Mouse (Mus musculus): Measurements from ENCODE around the gene Irx3. TPM values are rescaled to one million over a fixed set of nuclear protein-coding genes. Genes with fewer than 3 reads are reported as not detected.
A peak's percentile ranks its signal among the peaks of the same experiment; 100 is the strongest.

Gene Irx3
- polyA plus RNA-seq, 1 experiment from 2014 or later: 11.0 TPM

DNA sequence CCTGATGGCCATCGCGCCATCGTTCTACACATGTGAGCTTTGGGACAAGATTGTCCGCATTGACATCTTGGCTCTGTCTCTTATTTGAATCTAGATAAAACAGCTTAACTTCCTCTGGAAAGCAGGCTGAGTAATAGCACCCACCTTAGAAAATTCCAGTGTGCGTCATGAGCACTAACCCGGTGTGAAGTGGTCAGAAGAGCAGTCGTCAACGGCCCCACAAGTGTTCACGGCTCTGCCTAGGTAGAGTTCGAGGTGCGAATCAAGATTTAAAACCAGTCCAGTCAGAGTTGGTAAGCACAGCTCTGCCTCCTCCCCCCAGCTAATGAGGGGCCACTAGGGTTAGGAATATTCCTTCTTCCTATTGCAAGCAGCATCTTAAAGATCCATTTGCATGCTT is 21.5 kb upstream of the Irx3 start:
- H3K4me2 ChIP-seq (ENCODE audit: low read depth, low read length): no peak overlapping the region

DNA sequence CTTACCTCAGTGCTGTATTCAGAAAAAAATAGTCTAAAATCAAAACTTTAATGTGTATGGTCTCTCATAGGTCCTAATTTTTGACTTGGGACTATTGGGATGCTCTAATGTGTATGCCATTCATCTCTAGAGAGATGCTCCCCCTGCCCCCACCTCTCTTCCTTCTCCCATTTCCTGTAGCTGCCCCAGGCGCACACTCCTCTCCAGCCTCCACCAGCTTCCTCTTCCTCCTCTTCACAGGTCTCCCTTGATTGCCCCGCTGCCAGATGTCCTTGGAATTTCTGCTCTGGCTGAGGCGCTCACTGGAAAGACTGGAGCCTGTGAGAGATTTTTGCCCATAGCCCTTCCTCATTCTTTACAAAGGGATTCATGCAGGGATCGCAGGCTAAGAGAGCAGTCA is 20.9 kb upstream of the Irx3 start:
- no peaks in the 10 kb centered on the region for H3K36me3 ChIP-seq (ENCODE audit: control insufficient read depth, insufficient read depth, low read length)
- H3K27me3 ChIP-seq (replicated peaks; ENCODE audit: control insufficient read depth, insufficient read depth, low read length): no peaks in the 10 kb centered on the region
- H3K4me1 ChIP-seq (ENCODE audit: control insufficient read depth, insufficient read depth, low read length): no peaks in the 10 kb centered on the region
- no peak overlapping the region for H3K4me2 ChIP-seq (ENCODE audit: low read depth, low read length)
- ATAC-seq (ENCODE audit: low read depth) (no peak), DNase-seq (ENCODE audit: low spot score) (no peak)
- 31% methylated on average over 4 of the region's 4 CpGs for WGBS
- no peak overlapping the region for H3K4me3 ChIP-seq (ENCODE audit: low read depth, low read length)
- H3K9ac ChIP-seq (ENCODE audit: low read depth, low read length): no peak overlapping the region
- H3K27ac ChIP-seq (replicated peaks; ENCODE audit: low read depth, low read length): no peak overlapping the region
- no peaks in the 10 kb centered on the region for H3K9me3 ChIP-seq (ENCODE audit: control insufficient read depth, low read length)

More for the DNA sequence above, 21.5 kb upstream of the Irx3 start:
- no peaks in the 10 kb centered on the region for H3K4me1 ChIP-seq (ENCODE audit: control insufficient read depth, insufficient read depth, low read length)
- H3K9ac ChIP-seq (ENCODE audit: low read depth, low read length): no peak overlapping the region
- ATAC-seq (ENCODE audit: low read depth): no peak
- no peaks in the 10 kb centered on the region for H3K36me3 ChIP-seq (ENCODE audit: control insufficient read depth, insufficient read depth, low read length)
- no peak overlapping the region for H3K27ac ChIP-seq (replicated peaks; ENCODE audit: low read depth, low read length)
- H3K9me3 ChIP-seq (ENCODE audit: control insufficient read depth, low read length): no peaks in the 10 kb centered on the region
- WGBS: 87% methylated on average over 11 of the region's 11 CpGs
- H3K4me3 ChIP-seq (ENCODE audit: low read depth, low read length): no peak overlapping the region
- no peaks in the 10 kb centered on the region for H3K27me3 ChIP-seq (replicated peaks; ENCODE audit: control insufficient read depth, insufficient read depth, low read length)
- DNase-seq (ENCODE audit: low spot score): no peak

DNA sequence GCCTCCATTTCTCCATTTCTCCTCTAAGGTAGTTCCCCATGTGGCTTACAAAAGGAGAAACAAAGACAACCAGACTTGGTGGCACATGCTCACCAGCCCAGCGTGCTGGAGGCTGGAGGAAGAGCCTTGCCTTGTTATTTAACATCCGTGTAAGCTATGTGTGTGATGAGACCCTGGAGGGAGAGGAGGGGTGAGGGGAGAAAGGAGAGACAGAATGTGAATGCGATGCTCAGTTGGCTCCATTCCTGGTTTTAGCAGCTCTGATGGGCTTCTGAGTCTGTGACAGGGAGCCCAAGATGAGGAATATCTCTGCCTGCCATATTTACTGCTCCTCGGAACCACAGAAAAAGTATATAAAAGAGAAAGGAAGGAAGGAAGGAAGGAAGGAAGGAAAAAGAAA is 20.1 kb upstream of the Irx3 start:
- no peak for ATAC-seq (ENCODE audit: low read depth)
- Histone ChIP-seq H3K4me3 (ENCODE audit: low read depth, low read length) (no peak overlapping the region), H3K9me3 (ENCODE audit: control insufficient read depth, low read length) (no peaks in the 10 kb centered on the region), H3K27me3 (replicated peaks; ENCODE audit: control insufficient read depth, insufficient read depth, low read length) (no peaks in the 10 kb centered on the region), H3K27ac (replicated peaks; ENCODE audit: low read depth, low read length) (no peak overlapping the region), H3K9ac (ENCODE audit: low read depth, low read length) (no peak overlapping the region), H3K4me1 (ENCODE audit: control insufficient read depth, insufficient read depth, low read length) (no peaks in the 10 kb centered on the region), H3K36me3 (ENCODE audit: control insufficient read depth, insufficient read depth, low read length) (no peaks in the 10 kb centered on the region), H3K4me2 (ENCODE audit: low read depth, low read length) (no peak overlapping the region)
- no peak for DNase-seq (ENCODE audit: low spot score)
- 37% methylated on average over 4 of the region's 4 CpGs for WGBS

DNA sequence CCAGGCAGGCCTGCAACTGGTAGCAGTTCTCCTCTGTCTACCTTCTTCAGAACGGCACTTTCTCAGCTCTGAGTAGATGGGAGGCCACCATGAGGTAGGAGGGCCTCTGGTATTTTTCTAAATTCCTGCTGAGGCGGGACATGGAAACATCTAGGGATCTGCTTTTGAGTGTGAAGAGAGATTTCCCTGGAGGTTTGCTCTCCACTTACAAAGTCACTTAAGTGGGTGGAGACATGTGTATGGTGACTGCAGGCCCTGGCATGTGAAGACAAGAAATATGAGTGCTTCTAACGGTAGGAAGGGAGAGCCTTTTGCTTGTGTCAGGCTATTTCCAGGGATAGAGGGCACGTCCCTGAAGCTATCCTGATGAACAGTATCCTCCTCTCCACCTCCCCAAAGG is 17.9 kb upstream of the Irx3 start:
- no peak overlapping the region for H3K9ac ChIP-seq (ENCODE audit: low read depth, low read length)
- H3K4me3 ChIP-seq (ENCODE audit: low read depth, low read length): no peak overlapping the region
- no peak overlapping the region for H3K4me2 ChIP-seq (ENCODE audit: low read depth, low read length)
- no peak overlapping the region for H3K27ac ChIP-seq (replicated peaks; ENCODE audit: low read depth, low read length)
- WGBS: 57% methylated on average over 4 of the region's 4 CpGs
- no peaks in the 10 kb centered on the region for H3K4me1 ChIP-seq (ENCODE audit: control insufficient read depth, insufficient read depth, low read length)
- H3K36me3 ChIP-seq (ENCODE audit: control insufficient read depth, insufficient read depth, low read length): no peaks in the 10 kb centered on the region
- H3K27me3 ChIP-seq (replicated peaks; ENCODE audit: control insufficient read depth, insufficient read depth, low read length): no peaks in the 10 kb centered on the region
- ATAC-seq (ENCODE audit: low read depth) (no peak), DNase-seq (ENCODE audit: low spot score) (no peak)
- no peaks in the 10 kb centered on the region for H3K9me3 ChIP-seq (ENCODE audit: control insufficient read depth, low read length)

DNA sequence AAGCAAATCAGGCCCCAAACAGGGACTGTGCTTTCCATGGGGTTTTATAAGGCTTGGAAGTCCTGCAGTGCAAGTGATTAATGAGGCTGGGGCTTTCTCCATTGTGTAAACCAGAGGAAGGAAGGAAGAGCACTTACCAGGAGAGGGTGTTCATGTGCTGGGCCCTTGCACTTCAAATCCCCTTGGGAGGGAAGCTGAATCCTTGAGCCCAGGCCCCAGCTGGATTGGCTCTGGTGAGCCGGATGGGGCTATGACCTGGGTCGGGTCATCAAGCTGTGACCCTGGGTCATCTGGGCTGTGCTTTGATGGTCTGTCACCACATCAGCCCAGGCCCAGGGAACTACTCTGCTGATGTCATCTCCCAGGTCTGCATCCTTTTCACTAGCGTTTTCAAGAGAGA is 16.9 kb upstream of the Irx3 start:
- Histone ChIP-seq H3K36me3 (ENCODE audit: control insufficient read depth, insufficient read depth, low read length) (no peaks in the 10 kb centered on the region), H3K27ac (replicated peaks; ENCODE audit: low read depth, low read length) (no peak overlapping the region), H3K27me3 (replicated peaks; ENCODE audit: control insufficient read depth, insufficient read depth, low read length) (no peaks in the 10 kb centered on the region), H3K4me2 (ENCODE audit: low read depth, low read length) (no peak overlapping the region), H3K4me1 (ENCODE audit: control insufficient read depth, insufficient read depth, low read length) (no peaks in the 10 kb centered on the region), H3K9ac (ENCODE audit: low read depth, low read length) (no peak overlapping the region), H3K4me3 (ENCODE audit: low read depth, low read length) (no peak overlapping the region), H3K9me3 (ENCODE audit: control insufficient read depth, low read length) (no peaks in the 10 kb centered on the region)
- ATAC-seq (ENCODE audit: low read depth): no peak
- WGBS: 30% methylated on average over 3 of the region's 3 CpGs
- DNase-seq (ENCODE audit: low spot score): no peak

DNA sequence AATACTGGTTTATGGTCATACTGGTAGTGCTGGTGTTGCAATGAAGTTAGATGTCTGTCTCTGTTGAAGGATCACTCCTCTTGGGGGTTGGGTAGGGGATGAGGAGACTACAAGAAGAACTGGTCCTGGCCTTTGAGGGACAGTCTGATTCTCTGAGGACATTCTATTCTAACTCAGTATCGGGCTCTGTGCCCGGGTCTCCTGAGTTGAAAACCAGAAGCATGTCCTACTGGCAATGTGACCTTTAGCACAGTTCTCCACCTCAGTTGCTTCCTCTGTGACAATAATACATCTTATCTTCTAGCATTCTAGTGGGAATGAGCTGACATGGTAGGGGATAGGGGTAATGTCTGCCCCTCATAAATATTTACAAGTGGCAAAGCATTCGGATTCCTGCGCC is 12.2 kb upstream of the Irx3 start:
- no peaks in the 10 kb centered on the region for H3K9me3 ChIP-seq (ENCODE audit: control insufficient read depth, low read length)
- no peak for DNase-seq (ENCODE audit: low spot score)
- H3K4me3 ChIP-seq (ENCODE audit: low read depth, low read length): no peak overlapping the region
- 92% methylated on average over 4 of the region's 4 CpGs for WGBS
- H3K27ac ChIP-seq (replicated peaks; ENCODE audit: low read depth, low read length): no peak overlapping the region
- no peaks in the 10 kb centered on the region for H3K27me3 ChIP-seq (replicated peaks; ENCODE audit: control insufficient read depth, insufficient read depth, low read length)
- no peaks in the 10 kb centered on the region for H3K36me3 ChIP-seq (ENCODE audit: control insufficient read depth, insufficient read depth, low read length)
- H3K4me2 ChIP-seq (ENCODE audit: low read depth, low read length): no peak overlapping the region
- no peak for ATAC-seq (ENCODE audit: low read depth)
- no peaks in the 10 kb centered on the region for H3K4me1 ChIP-seq (ENCODE audit: control insufficient read depth, insufficient read depth, low read length)
- H3K9ac ChIP-seq (ENCODE audit: low read depth, low read length): no peak overlapping the region

DNA sequence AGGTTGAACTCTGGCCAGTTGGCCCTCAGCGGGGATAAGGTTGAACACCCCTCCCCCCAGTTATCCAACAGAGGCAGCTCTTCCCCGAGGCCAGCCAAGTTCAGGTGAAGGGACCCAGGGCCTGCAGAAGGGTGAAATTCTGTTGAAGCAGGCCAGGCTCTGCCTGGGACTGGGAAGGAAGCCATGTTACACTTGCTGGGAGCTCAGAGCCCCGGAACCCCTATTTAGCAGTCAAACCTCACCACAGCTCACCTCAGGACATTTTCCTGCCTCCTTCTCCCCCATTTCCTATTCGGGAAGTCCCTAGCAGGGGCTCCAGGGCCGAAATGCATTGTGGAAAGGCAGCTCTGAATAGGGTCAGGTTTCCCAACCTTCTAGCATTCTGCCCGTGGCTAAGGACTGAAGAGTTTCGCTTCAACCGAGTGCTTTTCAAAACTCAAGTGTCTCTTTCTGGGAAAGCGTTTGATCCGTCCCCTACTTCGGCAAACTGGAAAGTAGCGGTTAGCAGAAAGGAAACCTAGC is 4.9 kb upstream of the Irx3 start:
- DNase-seq (ENCODE audit: low spot score): no peak
- Histone ChIP-seq H3K36me3 (ENCODE audit: control insufficient read depth, insufficient read depth, low read length) (no peaks in the 10 kb centered on the region), H3K9me3 (ENCODE audit: control insufficient read depth, low read length) (no peaks in the 10 kb centered on the region), H3K4me1 (ENCODE audit: control insufficient read depth, insufficient read depth, low read length) (peaks cover 21% of the 10 kb centered on the region), H3K27ac (replicated peaks; ENCODE audit: low read depth, low read length) (no peak overlapping the region), H3K9ac (ENCODE audit: low read depth, low read length) (no peak overlapping the region), H3K4me2 (ENCODE audit: low read depth, low read length) (peak overlapping the region; percentile 75), H3K27me3 (replicated peaks; ENCODE audit: control insufficient read depth, insufficient read depth, low read length) (peaks cover 62% of the 10 kb centered on the region), H3K4me3 (ENCODE audit: low read depth, low read length) (peak overlapping the region; percentile 39)
- WGBS: 15% methylated on average over 12 of the region's 12 CpGs
- no peak for ATAC-seq (ENCODE audit: low read depth)

DNA sequence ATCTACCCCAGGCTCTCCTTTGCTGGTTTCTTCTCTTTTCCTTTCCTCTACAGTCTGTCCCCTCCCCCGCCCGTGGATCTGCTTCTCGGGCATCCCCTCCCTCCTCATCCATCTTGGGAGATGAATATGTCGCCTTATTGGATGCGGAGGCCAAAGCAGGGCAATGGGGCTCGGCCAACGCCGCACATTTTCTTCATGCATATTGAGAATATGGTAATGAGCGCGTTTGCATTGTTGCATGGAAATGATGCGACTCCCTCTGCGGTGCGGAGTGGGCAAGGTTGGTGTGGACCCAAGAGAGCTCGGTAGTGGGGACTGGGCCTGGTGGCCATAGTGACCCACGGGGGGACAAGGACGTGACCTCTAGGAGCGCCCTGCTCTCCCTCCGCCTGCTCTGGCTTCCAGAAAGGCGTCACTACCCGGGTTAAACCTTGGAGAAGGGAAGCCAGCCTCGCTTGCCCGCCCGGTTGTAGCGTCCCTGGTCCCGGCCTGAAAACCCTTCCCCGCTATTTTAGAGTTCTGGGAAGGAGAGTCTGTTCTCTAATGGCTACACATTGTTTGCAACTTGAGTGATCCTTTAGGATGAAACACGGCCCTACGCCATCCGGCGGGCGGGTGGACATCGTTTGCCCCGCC is 4.3 kb upstream of the Irx3 start:
- DNase-seq (ENCODE audit: low spot score): no peak
- Histone ChIP-seq H3K4me1 (ENCODE audit: control insufficient read depth, insufficient read depth, low read length) (peaks cover 21% of the 10 kb centered on the region), H3K27me3 (replicated peaks; ENCODE audit: control insufficient read depth, insufficient read depth, low read length) (peaks cover 62% of the 10 kb centered on the region), H3K27ac (replicated peaks; ENCODE audit: low read depth, low read length) (no peak overlapping the region), H3K9me3 (ENCODE audit: control insufficient read depth, low read length) (no peaks in the 10 kb centered on the region), H3K4me2 (ENCODE audit: low read depth, low read length) (peak overlapping the region; percentile 75), H3K4me3 (ENCODE audit: low read depth, low read length) (peak overlapping the region; percentile 39), H3K36me3 (ENCODE audit: control insufficient read depth, insufficient read depth, low read length) (no peaks in the 10 kb centered on the region), H3K9ac (ENCODE audit: low read depth, low read length) (0 out of 2 replicates have a peak overlapping the region, but pooled peaks have one; percentile 19)
- 11% methylated on average over 31 of the region's 33 CpGs for whole genome bisulfite sequencing
- ATAC-seq (ENCODE audit: low read depth): no peak

DNA sequence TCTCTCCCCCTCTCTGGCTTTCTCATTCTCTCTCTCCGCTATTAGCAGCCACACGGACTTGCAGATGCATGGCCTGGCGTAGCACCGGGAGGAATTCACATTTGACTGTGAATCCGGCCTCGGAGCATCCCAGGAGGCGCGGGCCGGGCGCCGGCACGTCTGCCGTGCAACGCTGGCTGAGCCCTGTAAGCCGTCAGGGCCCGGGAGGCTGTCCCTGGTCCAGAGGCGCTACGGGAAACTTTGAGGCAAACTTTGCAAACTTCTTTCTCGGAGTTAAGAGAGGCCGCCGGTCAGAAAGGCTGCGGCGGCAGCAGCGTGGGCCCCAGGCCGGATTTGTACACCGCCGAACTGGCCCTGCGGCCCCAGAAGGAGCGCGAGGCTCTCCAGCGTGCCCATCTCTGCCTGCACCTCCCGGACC is 3.4 kb upstream of the Irx3 start:
- 2% methylated on average over 30 of the region's 32 CpGs for WGBS
- H3K4me3 ChIP-seq (ENCODE audit: low read depth, low read length): peak overlapping the region; percentile 39
- 0 out of 2 replicates have a peak overlapping the region, but pooled peaks have one; percentile 55 for H3K27ac ChIP-seq (replicated peaks; ENCODE audit: low read depth, low read length)
- peak overlapping the region; percentile 60 for H3K9ac ChIP-seq (ENCODE audit: low read depth, low read length)
- ATAC-seq (ENCODE audit: low read depth) (no peak), DNase-seq (ENCODE audit: low spot score) (no peak)
- H3K4me1 ChIP-seq (ENCODE audit: control insufficient read depth, insufficient read depth, low read length): peaks cover 21% of the 10 kb centered on the region
- H3K4me2 ChIP-seq (ENCODE audit: low read depth, low read length): peak overlapping the region; percentile 75
- peaks cover 67% of the 10 kb centered on the region for H3K27me3 ChIP-seq (replicated peaks; ENCODE audit: control insufficient read depth, insufficient read depth, low read length)
- H3K36me3 ChIP-seq (ENCODE audit: control insufficient read depth, insufficient read depth, low read length): no peaks in the 10 kb centered on the region
- no peaks in the 10 kb centered on the region for H3K9me3 ChIP-seq (ENCODE audit: control insufficient read depth, low read length)

Measured in embryonic facial prominence, embryonic 14.5 days (tissue).